Mouse (Mus musculus) adrenal gland (tissue): Measurements from ENCODE around the gene Scaf8.

ENCODE experiments used
- intact Hi-C: fragments of 180-260 bp; cut with DNase I; formaldehyde crosslinking; loops from one replicate; pipeline ENCODE4 v1.15.1; 2025

The Scaf8 gene

DNA sequence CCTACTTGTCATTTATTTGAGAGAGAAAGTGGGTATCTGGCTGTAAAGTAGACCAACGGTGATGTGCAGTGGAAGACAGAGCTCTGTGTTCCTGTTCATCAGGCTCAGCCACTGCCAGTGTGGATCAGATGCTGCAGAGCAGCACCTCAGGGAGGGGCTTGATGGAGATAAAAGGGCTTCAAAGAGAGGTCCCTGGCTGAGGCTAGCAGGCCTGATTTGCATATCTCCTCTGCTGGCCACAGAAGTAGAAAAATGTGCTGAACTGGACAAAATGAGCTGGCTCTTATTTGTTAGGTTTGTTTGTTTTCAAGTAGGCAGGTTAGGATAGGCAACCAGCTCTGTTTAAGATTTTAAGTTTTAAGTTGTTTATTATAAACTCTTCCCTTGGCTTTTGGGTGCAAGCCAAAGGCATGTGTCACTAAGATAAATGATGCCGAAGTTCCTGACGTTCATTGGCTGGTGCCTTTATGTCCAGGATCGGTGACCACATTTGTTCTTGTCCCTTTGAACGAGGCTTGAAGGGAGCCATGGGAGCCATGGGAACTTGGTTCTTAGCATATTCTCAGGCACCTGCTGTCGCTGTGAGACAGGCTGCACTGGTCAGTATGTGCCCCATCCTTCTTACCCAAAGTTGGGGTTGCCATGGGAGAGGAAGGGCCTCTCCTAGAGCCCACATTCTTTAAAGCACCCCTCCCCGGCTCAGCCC, 132.0 kb downstream of the Scaf8 start:
- intact Hi-C loops, result no loop called here
